Mouse (Mus musculus) ES-E14 (cell line): ENCODE measurements at regions not wholly inside any gene's neighbourhood (a gene's known extent, or its start where the extent isn't known, plus 50 kb on each side); places are given as distances from the start of the nearest gene placed in this dataset.

ENCODE experiments used
- CHD2 ChIP-seq: IDR thresholded peaks from 2 replicates; pipeline ENCODE4 v1.6.1; 2014; ENCODE audit warnings: mild to moderate bottlenecking, low read depth, low read length, inconsistent platforms
- HCFC1 ChIP-seq: IDR thresholded peaks from 2 replicates; pipeline ENCODE4 v1.6.1; 2012; ENCODE audit warnings: low read length, inconsistent platforms, borderline replicate concordance; ENCODE audit not compliant: insufficient read depth
- MAFK ChIP-seq: IDR thresholded peaks from 2 replicates; pipeline ENCODE4 v1.6.1; 2014; ENCODE audit warnings: mild to moderate bottlenecking, low read depth, low read length, inconsistent platforms; ENCODE audit not compliant: insufficient read depth
- ZNF384 ChIP-seq: IDR thresholded peaks from 2 replicates; pipeline ENCODE4 v1.6.1; 2012; ENCODE audit warnings: low read depth, low read length, inconsistent platforms

DNA sequence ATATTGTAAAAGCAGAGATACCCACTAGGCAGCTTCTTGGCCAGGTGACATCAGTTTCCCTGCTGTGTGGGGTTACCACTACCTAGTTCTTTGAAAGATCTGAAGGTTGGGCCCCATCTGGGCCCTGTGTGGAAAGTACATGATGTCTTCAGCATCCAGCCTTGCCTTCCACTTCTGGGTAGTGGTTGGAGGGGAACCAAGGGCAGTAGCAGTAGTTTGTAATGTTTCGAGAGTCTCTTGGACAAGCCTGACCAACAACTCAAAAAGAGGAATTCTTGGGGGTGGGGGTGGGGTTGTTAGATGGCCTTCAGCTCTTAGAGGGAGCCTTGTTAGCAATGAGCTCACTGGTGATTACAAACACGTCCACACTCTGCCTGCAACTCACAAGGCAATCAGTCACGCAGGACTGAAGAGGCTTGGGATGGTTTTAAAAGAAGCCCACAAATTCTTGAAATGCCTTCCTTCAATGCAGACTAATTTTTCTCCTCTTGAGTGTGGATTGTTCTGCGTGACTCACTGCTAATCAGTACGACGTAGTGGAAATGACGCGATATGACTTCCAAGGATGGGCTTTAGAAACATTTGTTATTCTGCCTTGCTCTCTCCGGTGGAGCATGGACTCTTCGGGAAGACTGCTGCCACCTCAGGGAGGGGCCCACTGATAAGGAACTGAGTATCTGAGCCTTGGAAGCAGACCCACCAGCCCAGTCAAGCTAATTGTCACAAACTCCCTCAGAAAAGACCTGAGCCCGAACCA, 76.9 kb upstream of the Dgkg start:
- TF ChIP-seq CHD2 (no peak), HCFC1 (no peak), MAFK (no peak), ZNF384 (no peak)
